Mouse (Mus musculus): ENCODE results near the gene Foxp1. TPM values are rescaled to one million over a fixed set of nuclear protein-coding genes. Genes with fewer than 3 reads are reported as not detected.

Gene Foxp1
- polyA plus RNA-seq, 1 experiment from 2014 or later: 110 TPM

DNA sequence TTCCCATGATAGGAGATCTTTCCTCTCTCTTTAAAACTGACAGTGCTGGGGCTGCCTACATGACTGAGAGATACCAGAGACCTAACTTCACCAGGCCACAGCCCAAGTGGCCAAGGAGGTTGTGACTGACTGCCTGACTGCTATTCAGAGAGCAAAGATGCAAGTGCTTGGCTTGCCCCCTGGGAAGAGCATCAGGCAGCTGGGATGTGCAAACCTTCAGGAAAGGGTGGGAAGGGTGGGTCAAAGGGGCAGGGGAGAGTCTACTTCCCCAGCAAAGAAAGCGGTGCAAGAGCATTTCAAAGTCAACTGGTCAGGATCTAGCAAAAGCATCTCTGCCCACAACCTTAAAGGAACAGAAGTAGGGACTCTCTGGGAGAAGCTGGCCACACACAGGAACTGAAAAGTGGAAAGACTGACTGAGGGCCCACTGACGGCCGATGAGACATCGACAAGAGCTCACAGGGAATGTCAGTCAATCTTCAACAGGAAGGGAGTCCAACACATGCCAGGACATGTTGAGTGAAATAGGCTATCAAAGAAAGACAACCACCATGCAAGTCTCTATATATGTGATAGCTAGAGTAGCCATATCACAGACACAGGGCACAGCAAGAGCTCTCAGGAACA, 138.6 kb downstream of the Foxp1 start:
- 0 out of 2 replicates have a peak overlapping the region, but pooled peaks have one; percentile 22 for H3K27ac ChIP-seq (ENCODE audit: low read depth, low read length)
- no peak overlapping the region for H3K4me3 ChIP-seq (ENCODE audit: low read depth, low read length)
- no peak for ATAC-seq (replicated peaks; ENCODE audit: insufficient number of reproducible peaks, low FRiP score, low TSS enrichment)
- H3K4me1 ChIP-seq (ENCODE audit: control insufficient read depth, insufficient read depth, low read length): peaks cover 18% of the 10 kb centered on the region
- H3K4me2 ChIP-seq: no peak overlapping the region
- no peaks in the 10 kb centered on the region for H3K27me3 ChIP-seq (ENCODE audit: control insufficient read depth, insufficient read depth, low read length)
- H3K36me3 ChIP-seq (ENCODE audit: control insufficient read depth, insufficient read depth, low read length): no peaks in the 10 kb centered on the region
- no peaks in the 10 kb centered on the region for H3K9me3 ChIP-seq (replicated peaks; ENCODE audit: control insufficient read depth, low read length)
- H3K9ac ChIP-seq (ENCODE audit: low read depth, low read length): no peak overlapping the region
- WGBS (ENCODE audit: insufficient replicate concordance): 36% methylated on average over 4 of the region's 4 CpGs

DNA sequence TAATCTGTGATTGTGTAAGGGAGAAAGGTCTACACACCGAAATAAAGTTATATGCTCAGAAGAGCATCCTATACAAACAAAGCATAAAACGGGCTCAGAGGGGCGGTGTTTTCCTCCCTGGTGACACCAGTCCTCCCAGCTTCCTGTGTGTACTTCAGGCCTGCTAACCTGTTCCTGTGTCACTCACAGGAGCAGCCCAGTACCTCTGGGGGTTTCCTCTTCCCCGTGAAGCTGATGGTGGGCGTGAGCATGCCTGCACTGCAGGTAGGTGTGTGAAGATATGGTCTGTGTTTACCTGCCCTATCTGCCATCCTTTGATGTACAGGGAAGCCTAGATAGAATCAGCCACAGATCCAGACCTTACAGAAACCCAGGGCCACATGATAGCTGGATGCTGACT, 142.4 kb downstream of the Foxp1 start:
- Histone ChIP-seq H3K27ac (ENCODE audit: low read depth, low read length) (no peak overlapping the region), H3K9me3 (replicated peaks; ENCODE audit: control insufficient read depth, low read length) (no peaks in the 10 kb centered on the region), H3K4me2 (no peak overlapping the region), H3K36me3 (ENCODE audit: control insufficient read depth, insufficient read depth, low read length) (no peaks in the 10 kb centered on the region), H3K4me3 (ENCODE audit: low read depth, low read length) (no peak overlapping the region), H3K9ac (ENCODE audit: low read depth, low read length) (no peak overlapping the region), H3K27me3 (ENCODE audit: control insufficient read depth, insufficient read depth, low read length) (no peaks in the 10 kb centered on the region), H3K4me1 (ENCODE audit: control insufficient read depth, insufficient read depth, low read length) (peaks cover 35% of the 10 kb centered on the region)
- no peak for ATAC-seq (replicated peaks; ENCODE audit: insufficient number of reproducible peaks, low FRiP score, low TSS enrichment)
- 73% methylated on average over 5 of the region's 5 CpGs for WGBS (ENCODE audit: insufficient replicate concordance)

DNA sequence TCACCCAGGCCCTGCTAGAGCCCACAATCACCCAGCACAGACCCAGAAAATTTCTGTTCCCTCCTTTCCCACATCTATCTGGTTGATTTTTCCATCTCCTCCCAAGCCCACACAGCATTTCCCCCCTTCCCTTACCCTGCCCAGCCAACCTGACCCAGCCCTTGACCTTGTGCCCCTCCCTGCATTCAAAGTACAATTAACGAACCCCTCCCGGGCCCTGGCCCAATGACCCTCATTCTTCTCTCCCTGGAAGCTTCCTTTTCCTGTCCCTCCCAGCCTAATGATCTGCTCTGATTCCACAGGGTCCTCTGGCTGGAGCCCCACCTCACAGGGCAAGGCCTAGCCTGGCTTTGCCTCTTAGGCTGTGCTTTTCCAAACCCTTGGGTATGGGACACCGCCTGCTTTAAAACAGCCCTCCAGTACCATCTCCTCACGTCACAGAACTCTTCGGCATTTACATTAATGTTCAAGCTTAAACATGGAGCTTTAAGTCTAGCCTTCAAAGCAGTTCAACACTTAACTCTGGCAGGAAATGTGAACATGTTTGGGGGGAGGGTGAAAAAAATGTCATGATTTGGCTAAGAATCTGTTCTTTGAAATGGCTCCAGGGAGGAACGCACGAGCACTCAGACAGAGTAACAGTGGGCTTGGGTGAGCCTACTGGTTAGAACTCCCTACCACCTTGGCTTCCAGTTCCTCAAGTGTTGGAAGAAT, 143.4 kb downstream of the Foxp1 start:
- H3K9ac ChIP-seq (ENCODE audit: low read depth, low read length): no peak overlapping the region
- WGBS (ENCODE audit: insufficient replicate concordance): 67% methylated on average over 7 of the region's 7 CpGs
- peak; percentile 81 for ATAC-seq (replicated peaks; ENCODE audit: insufficient number of reproducible peaks, low FRiP score, low TSS enrichment)
- no peaks in the 10 kb centered on the region for H3K27me3 ChIP-seq (ENCODE audit: control insufficient read depth, insufficient read depth, low read length)
- H3K4me2 ChIP-seq: no peak overlapping the region
- H3K36me3 ChIP-seq (ENCODE audit: control insufficient read depth, insufficient read depth, low read length): no peaks in the 10 kb centered on the region
- 0 out of 2 replicates have a peak overlapping the region, but pooled peaks have one; percentile 59 for H3K27ac ChIP-seq (ENCODE audit: low read depth, low read length)
- H3K4me3 ChIP-seq (ENCODE audit: low read depth, low read length): no peak overlapping the region
- H3K4me1 ChIP-seq (ENCODE audit: control insufficient read depth, insufficient read depth, low read length): peaks cover 41% of the 10 kb centered on the region
- H3K9me3 ChIP-seq (replicated peaks; ENCODE audit: control insufficient read depth, low read length): no peaks in the 10 kb centered on the region

DNA sequence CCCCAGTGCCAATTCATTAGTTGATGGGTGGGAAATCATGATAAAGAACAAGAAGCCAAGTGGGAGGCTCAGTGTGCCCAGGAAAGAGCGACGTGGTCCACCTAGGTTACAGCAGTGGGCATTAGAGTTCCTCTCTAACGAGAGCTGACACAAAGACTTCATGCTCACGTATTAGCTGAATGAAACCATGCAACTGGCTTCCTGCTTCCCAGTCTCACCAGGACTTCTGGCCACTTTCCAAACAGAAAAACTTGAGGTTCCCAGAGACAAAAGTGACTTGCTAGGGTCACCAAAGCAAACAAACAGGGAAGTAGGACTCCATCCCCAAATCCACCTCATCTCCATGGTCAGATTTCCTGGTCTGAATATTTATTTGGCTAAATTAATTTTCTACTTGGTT, 144.8 kb downstream of the Foxp1 start:
- Histone ChIP-seq H3K4me2 (no peak overlapping the region), H3K9ac (ENCODE audit: low read depth, low read length) (no peak overlapping the region), H3K27me3 (ENCODE audit: control insufficient read depth, insufficient read depth, low read length) (no peaks in the 10 kb centered on the region), H3K27ac (ENCODE audit: low read depth, low read length) (0 out of 2 replicates have a peak overlapping the region, but pooled peaks have one; percentile 15), H3K36me3 (ENCODE audit: control insufficient read depth, insufficient read depth, low read length) (no peaks in the 10 kb centered on the region), H3K9me3 (replicated peaks; ENCODE audit: control insufficient read depth, low read length) (no peaks in the 10 kb centered on the region), H3K4me3 (ENCODE audit: low read depth, low read length) (no peak overlapping the region), H3K4me1 (ENCODE audit: control insufficient read depth, insufficient read depth, low read length) (peaks cover 29% of the 10 kb centered on the region)
- no peak for ATAC-seq (replicated peaks; ENCODE audit: insufficient number of reproducible peaks, low FRiP score, low TSS enrichment)
- 58% methylated on average over 4 of the region's 4 CpGs for WGBS (ENCODE audit: insufficient replicate concordance)

DNA sequence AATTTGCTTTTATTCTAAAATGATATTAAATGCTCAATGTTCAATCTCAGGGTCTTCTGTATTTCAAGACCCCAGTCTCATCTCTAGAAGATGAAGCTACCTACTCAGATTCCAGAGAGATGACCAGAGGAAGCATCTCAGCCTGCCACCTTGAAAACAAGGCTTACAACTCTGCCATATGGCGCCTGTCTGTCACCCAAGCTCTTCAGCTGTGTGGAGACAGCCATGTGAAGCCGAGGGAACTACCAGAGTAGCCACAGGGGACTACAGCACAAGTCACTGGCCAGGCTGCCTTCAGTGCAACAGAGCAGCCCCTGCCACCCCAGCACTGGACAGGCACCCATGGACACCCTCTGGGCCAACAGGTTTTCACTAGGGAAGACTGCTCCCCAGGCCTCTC, 145.4 kb downstream of the Foxp1 start:
- H3K27me3 ChIP-seq (ENCODE audit: control insufficient read depth, insufficient read depth, low read length): no peaks in the 10 kb centered on the region
- WGBS (ENCODE audit: insufficient replicate concordance): 55% methylated on average over 2 of the region's 2 CpGs
- H3K9me3 ChIP-seq (replicated peaks; ENCODE audit: control insufficient read depth, low read length): no peaks in the 10 kb centered on the region
- H3K9ac ChIP-seq (ENCODE audit: low read depth, low read length): no peak overlapping the region
- no peaks in the 10 kb centered on the region for H3K36me3 ChIP-seq (ENCODE audit: control insufficient read depth, insufficient read depth, low read length)
- peaks cover 29% of the 10 kb centered on the region for H3K4me1 ChIP-seq (ENCODE audit: control insufficient read depth, insufficient read depth, low read length)
- no peak overlapping the region for H3K4me3 ChIP-seq (ENCODE audit: low read depth, low read length)
- ATAC-seq (replicated peaks; ENCODE audit: insufficient number of reproducible peaks, low FRiP score, low TSS enrichment): no peak
- 0 out of 2 replicates have a peak overlapping the region, but pooled peaks have one; percentile 15 for H3K27ac ChIP-seq (ENCODE audit: low read depth, low read length)
- no peak overlapping the region for H3K4me2 ChIP-seq

DNA sequence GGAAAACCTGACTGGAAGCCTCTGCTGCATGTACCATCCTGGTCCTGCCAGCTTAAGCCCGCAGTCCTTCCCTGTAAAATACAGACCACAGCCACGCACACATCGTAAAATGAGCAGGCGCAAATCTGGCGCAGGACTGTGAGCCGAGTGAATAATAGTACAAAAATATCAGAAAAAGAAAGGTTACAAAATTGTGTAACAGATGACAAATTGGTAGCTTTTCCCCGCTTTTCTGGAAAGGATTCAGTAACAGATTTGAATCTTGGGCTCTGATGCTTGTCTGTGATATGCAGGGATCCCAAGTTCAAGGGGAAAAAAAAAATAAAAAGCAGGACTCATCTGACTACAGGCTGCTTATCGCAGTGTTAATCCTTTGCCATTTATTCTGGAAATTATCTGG, 145.8 kb downstream of the Foxp1 start:
- no peaks in the 10 kb centered on the region for H3K9me3 ChIP-seq (replicated peaks; ENCODE audit: control insufficient read depth, low read length)
- no peak overlapping the region for H3K9ac ChIP-seq (ENCODE audit: low read depth, low read length)
- no peak overlapping the region for H3K27ac ChIP-seq (ENCODE audit: low read depth, low read length)
- no peak for ATAC-seq (replicated peaks; ENCODE audit: insufficient number of reproducible peaks, low FRiP score, low TSS enrichment)
- peaks cover 29% of the 10 kb centered on the region for H3K4me1 ChIP-seq (ENCODE audit: control insufficient read depth, insufficient read depth, low read length)
- H3K4me3 ChIP-seq (ENCODE audit: low read depth, low read length): no peak overlapping the region
- no peaks in the 10 kb centered on the region for H3K36me3 ChIP-seq (ENCODE audit: control insufficient read depth, insufficient read depth, low read length)
- H3K27me3 ChIP-seq (ENCODE audit: control insufficient read depth, insufficient read depth, low read length): no peaks in the 10 kb centered on the region
- 78% methylated on average over 8 of the region's 8 CpGs for WGBS (ENCODE audit: insufficient replicate concordance)
- H3K4me2 ChIP-seq: no peak overlapping the region

DNA sequence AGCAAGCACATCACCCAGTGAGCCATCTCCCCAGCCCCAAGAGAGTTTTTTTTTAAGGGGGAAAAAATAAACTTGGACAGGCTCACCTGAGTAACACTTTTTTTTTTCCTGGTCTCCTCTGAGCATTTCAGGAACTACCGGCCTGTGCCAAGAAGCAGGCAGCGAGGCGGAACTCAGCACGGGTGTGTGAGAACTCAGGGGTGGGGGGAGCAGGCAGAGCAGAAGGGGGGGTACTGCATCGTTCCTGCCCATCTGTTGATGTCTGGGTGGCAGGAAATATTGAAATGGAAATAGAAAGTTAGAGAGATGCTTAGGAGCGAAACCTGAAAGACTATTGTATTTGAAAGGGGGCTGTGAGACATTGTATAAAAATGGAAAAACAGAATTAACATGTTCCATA, 146.7 kb downstream of the Foxp1 start:
- no peaks in the 10 kb centered on the region for H3K9me3 ChIP-seq (replicated peaks; ENCODE audit: control insufficient read depth, low read length)
- H3K4me3 ChIP-seq (ENCODE audit: low read depth, low read length): no peak overlapping the region
- H3K4me2 ChIP-seq: no peak overlapping the region
- H3K27me3 ChIP-seq (ENCODE audit: control insufficient read depth, insufficient read depth, low read length): no peaks in the 10 kb centered on the region
- H3K9ac ChIP-seq (ENCODE audit: low read depth, low read length): no peak overlapping the region
- no peak overlapping the region for H3K27ac ChIP-seq (ENCODE audit: low read depth, low read length)
- ATAC-seq (replicated peaks; ENCODE audit: insufficient number of reproducible peaks, low FRiP score, low TSS enrichment): no peak
- peaks cover 29% of the 10 kb centered on the region for H3K4me1 ChIP-seq (ENCODE audit: control insufficient read depth, insufficient read depth, low read length)
- no peaks in the 10 kb centered on the region for H3K36me3 ChIP-seq (ENCODE audit: control insufficient read depth, insufficient read depth, low read length)
- WGBS (ENCODE audit: insufficient replicate concordance): 70% methylated on average over 6 of the region's 6 CpGs

DNA sequence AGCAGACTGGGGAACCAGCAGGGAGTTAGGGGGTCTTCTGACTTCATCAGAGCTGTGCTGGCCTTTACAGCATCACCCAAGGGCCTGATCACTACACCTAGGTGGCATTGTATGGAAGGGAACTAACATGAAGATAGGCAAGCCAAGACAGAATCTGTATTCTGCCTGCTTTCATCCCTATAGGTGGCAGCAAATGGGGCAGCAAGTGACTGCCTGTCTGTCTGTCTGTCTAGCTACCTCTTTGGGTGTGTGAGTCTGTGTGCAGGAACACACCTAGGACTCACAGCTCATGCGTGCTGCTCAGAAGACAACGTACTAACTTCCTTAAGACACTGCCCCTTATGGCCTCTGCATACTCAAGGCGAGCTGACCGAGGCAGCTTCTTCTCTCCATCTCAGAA, 147.1 kb downstream of the Foxp1 start:
- ATAC-seq (replicated peaks; ENCODE audit: insufficient number of reproducible peaks, low FRiP score, low TSS enrichment): no peak
- Histone ChIP-seq H3K4me1 (ENCODE audit: control insufficient read depth, insufficient read depth, low read length) (peaks cover 29% of the 10 kb centered on the region), H3K27ac (ENCODE audit: low read depth, low read length) (no peak overlapping the region), H3K36me3 (ENCODE audit: control insufficient read depth, insufficient read depth, low read length) (no peaks in the 10 kb centered on the region), H3K27me3 (ENCODE audit: control insufficient read depth, insufficient read depth, low read length) (no peaks in the 10 kb centered on the region), H3K9me3 (replicated peaks; ENCODE audit: control insufficient read depth, low read length) (no peaks in the 10 kb centered on the region), H3K4me2 (no peak overlapping the region), H3K9ac (ENCODE audit: low read depth, low read length) (no peak overlapping the region), H3K4me3 (ENCODE audit: low read depth, low read length) (no peak overlapping the region)
- 72% methylated on average over 4 of the region's 4 CpGs for WGBS (ENCODE audit: insufficient replicate concordance)
